ENCODE assay signal across 23 mouse cellular contexts in the genomic region with DNA sequence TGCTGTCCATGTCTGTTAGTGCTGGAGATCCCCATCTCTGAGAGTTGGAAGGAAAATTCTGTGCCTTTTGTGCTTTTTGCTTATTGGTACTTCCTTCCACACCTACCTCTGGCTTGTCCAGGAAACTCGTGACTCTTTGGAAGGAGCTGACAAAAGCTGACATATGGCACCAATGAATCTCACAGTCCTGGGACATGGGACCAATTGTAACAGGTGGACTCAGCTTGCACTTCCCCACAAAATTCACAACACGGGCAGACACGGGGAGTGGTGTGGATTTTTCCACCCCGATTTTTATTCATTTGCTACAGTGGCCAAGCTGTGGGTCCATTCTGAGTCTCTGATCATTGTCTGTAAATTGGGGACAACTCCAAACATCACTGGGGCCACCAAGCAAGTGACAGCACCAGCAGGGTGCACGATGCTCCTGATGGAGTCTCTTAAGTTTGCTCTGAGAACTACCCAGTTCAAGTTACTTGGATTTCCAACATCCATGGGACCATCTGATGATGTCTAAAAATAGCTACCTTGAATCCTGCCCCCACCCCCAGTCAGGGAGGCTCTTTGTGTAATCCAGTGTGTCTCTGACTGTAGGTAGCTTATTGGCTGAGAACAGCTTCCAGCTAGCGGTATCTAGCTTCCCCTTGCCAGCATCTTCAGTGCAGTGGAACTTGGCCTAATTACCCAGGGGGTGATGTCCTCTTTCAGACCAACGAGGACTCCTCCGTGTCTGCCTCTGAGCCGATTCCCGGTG.
DNase-seq lines count a peak whose midpoint lies in the region; ATAC-seq and TF ChIP-seq lines count a peak whose summit lies in the region.
"Had no signal": no experiment of that assay in that cellular context is flagged by ENCODE, and none has a peak within 500 bp of the region (broad histone marks: within the 10 kb centered on the region; RNA-seq: fewer than 3 reads in every experiment).

No protein-coding gene starts in this region.

- intact Hi-C loops in gastrocnemius, postnatal 14 days (cut with DNase I; ENCODE audit: low total_unique reads), result no loop called here

- WGBS in cerebellum, adult 2 months, result 10% methylated on average over 10 of the region's 10 CpGs
- 73% methylated on average over 10 of the region's 10 CpGs for whole genome bisulfite sequencing in lung, adult 2 months

- no peak for TF ChIP-seq CTCF in cerebellum, adult 2 months (IDR thresholded peaks at IDR 0.05; ENCODE audit: borderline replicate concordance, insufficient read depth, low read depth, low read length)
- no peak for TF ChIP-seq CTCF in lung, adult 2 months (IDR thresholded peaks at IDR 0.05; ENCODE audit: insufficient read depth, low read length)

- no peak overlapping the region for H3K4me3 ChIP-seq in cerebellum, adult 2 months (replicated peaks; ENCODE audit: insufficient read depth, low read depth, low read length)
- H3K4me3 ChIP-seq in lung, adult 2 months (replicated peaks; ENCODE audit: extremely low read depth, low read depth, low read length), result no peak overlapping the region
- H3K4me3 ChIP-seq: embryonic facial prominence, embryonic 15.5 days; erythroblast, embryonic 14.5 days; forebrain, embryonic 10.5 days; heart, adult 2 months; heart, embryonic 15.5 days; hindbrain, embryonic 13.5 days had no signal

- H3K27me3 ChIP-seq in cerebellum, adult 2 months (ENCODE audit: control insufficient read depth, insufficient read depth, low read length), result no peaks in the 10 kb centered on the region
- H3K27me3 ChIP-seq: embryonic facial prominence, embryonic 15.5 days; heart, embryonic 15.5 days; Patski had no signal

- no peak for TF ChIP-seq POLR2A in cerebellum, adult 2 months (IDR thresholded peaks at IDR 0.05; ENCODE audit: borderline replicate concordance, insufficient read depth, low read length)
- TF ChIP-seq POLR2A in lung, adult 2 months (IDR thresholded peaks at IDR 0.05; ENCODE audit: borderline replicate concordance, extremely low read depth, low read depth, low read length), result no peak

- 0 out of 2 replicates have a peak, but pooled peaks have one; percentile 11 for ATAC-seq in frontal cortex, adult (ENCODE audit: low TSS enrichment)
- ATAC-seq: activated CD4-positive, CD25-positive, alpha-beta regulatory T cell, adult 4 months; forebrain, embryonic 14.5 days; hindbrain, postnatal 0 days; Patski had no signal

- DNase-seq in frontal cortex, postnatal 36 days (ENCODE audit: low spot score in 2 of 2), result no peak
- DNase-seq in brain, adult 2 months (ENCODE audit: low read depth, low spot score), result peak; percentile 95
- peak; percentile 78 to 91 for DNase-seq in cerebellum, adult 2 months
- peak; percentile 76 to 78 for DNase-seq in cerebellum, postnatal 25 days
- no peak for DNase-seq in gastrocnemius, postnatal 14 days
- DNase-seq in lung, adult 2 months, result no peak
- DNase-seq in adrenal gland, postnatal 10 days, result no peak
- DNase-seq: adrenal gland, postnatal 36 days; embryo, embryonic 11 days; gastrocnemius, postnatal 10 days; heart, adult 2 months; heart, postnatal 14 days; kidney, adult 11 months had no signal

- peak overlapping the region; percentile 95 for H3K27ac ChIP-seq in cerebellum, adult 2 months (ENCODE audit: insufficient read depth, low read length)
- H3K27ac ChIP-seq: embryonic facial prominence, embryonic 15.5 days; forebrain, embryonic 10.5 days; heart, adult 2 months; heart, embryonic 15.5 days; hindbrain, embryonic 13.5 days; hindbrain, postnatal 0 days had no signal

- peaks cover 76% of the 10 kb centered on the region for H3K4me1 ChIP-seq in cerebellum, adult 2 months (ENCODE audit: control insufficient read depth, insufficient read depth, low read length)
- H3K4me1 ChIP-seq in lung, adult 2 months (ENCODE audit: control insufficient read depth, insufficient read depth, low read length), result no peaks in the 10 kb centered on the region
- H3K4me1 ChIP-seq: embryonic facial prominence, embryonic 15.5 days; heart, embryonic 15.5 days had no signal

Comparison
In these comparisons a context has a peak if more than half of its experiments do, and no peak if none do; other contexts are left out.
1. DNase-seq: peak in brain, adult 2 months (single experiment), cerebellum, adult 2 months (2 of 2) and cerebellum, postnatal 25 days (2 of 2); none in frontal cortex, postnatal 36 days (0 of 2), gastrocnemius, postnatal 14 days (single experiment), lung, adult 2 months (single experiment) and adrenal gland, postnatal 10 days (single experiment).